Mouse (Mus musculus) lung, embryonic 16.5 days (tissue): Measurements from ENCODE around the gene Lmtk3. TPM values are rescaled to one million over a fixed set of nuclear protein-coding genes. Genes with fewer than 3 reads are reported as not detected.
A peak's percentile ranks its signal among the peaks of the same experiment; 100 is the strongest.

Experiments used
- ATAC-seq: fragments of 200-750 bp; cut with Nextera tagmentation; 2 replicates; pipeline ENCODE4 v1.8.0; 2017; ENCODE audit warnings: low read depth, mild to moderate bottlenecking, moderate library complexity
- H3K27ac ChIP-seq: fragments of 300-500 bp; sonication (generic); 2 replicates; pipeline ENCODE4 v1.5.1; 2014; ENCODE audit warnings: mild to moderate bottlenecking, control low read depth, low read length
- H3K27me3 ChIP-seq: fragments of 300-500 bp; sonication (generic); 2 replicates; pipeline ENCODE4 v1.6.1; 2014; ENCODE audit warnings: low read depth, low read length, mixed read lengths; ENCODE audit not compliant: control insufficient read depth, insufficient read depth
- H3K36me3 ChIP-seq: fragments of 300-500 bp; sonication (generic); 2 replicates; pipeline ENCODE4 v1.6.1; 2014; ENCODE audit warnings: low read length; ENCODE audit not compliant: control insufficient read depth, insufficient read depth
- H3K4me1 ChIP-seq: fragments of 300-500 bp; sonication (generic); replicated peaks from 2 replicates; pipeline ENCODE4 v1.6.1; 2014; ENCODE audit warnings: low read length, mixed read lengths; ENCODE audit not compliant: control insufficient read depth, insufficient read depth
- H3K4me2 ChIP-seq: fragments of 300-500 bp; sonication (generic); 2 replicates; pipeline ENCODE4 v1.6.1; 2014; ENCODE audit warnings: low read depth, low read length, control low read depth
- H3K4me3 ChIP-seq: fragments of 300-500 bp; sonication (generic); 2 replicates; pipeline ENCODE4 v1.5.1; 2014; ENCODE audit warnings: mild to moderate bottlenecking, low read length, control low read depth
- H3K9ac ChIP-seq: fragments of 300-500 bp; sonication (generic); 2 replicates; pipeline ENCODE4 v1.6.1; 2014; ENCODE audit warnings: low read length, control low read depth
- H3K9me3 ChIP-seq: fragments of 300-500 bp; sonication (generic); 2 replicates; pipeline ENCODE4 v1.6.1; 2016; ENCODE audit warnings: low read length; ENCODE audit not compliant: control insufficient read depth
- WGBS: fragments of 180-500 bp; shearing (Covaris S2); extraction: QIAGEN DNeasy Blood & Tissue Kit; methylation state at CpG from one replicate; pipeline ENCODE4 v1.1.7; 2014; 5-methylcytosine and 5-hydroxymethylcytosine counted together
- polyA plus RNA-seq: library from polyadenylated mRNA; unstranded; fragments of >200 nt; fragmentation: Nextera tagmentation; extraction: Ambion mirVana; gene quantifications from 2 replicates; pipeline ENCODE4 v1.2.1, GENCODE M21; 2015

Lmtk3 gene
- 0.72 and 1.0 TPM in 2 replicates for polyA plus RNA-seq

DNA sequence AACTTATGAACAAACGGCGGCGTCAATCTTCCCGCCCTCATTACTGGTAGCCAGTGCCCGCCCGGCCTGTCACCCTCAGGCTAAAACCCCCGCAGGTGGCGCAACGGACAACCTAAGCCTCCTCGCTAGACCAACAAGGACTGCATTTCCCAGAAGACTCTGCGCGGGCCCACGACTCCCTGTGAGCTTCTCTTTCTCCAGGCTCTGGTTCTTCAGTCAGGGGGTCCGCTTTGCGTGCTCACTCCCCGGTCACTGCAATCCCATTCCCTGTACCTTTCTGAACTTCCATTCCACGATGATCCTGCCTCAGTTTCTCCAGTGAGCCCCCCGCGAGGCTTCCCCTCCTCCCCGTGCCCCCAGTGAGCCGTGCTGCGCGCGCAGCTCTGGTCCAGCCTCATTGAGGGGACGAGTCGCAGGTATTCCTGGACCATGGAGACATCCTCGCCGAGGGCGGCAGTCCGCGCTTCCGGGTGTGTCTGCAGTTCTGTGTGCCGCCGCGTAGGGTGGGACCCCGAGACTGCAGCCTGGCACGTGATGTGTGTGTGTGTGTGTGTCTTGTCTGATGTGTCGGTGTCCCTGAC lies at the start of gene Lmtk3:
TSS of gene Lmtk3 (plus strand) at position 228 of the 581 bp plus-strand sequence.
- Histone ChIP-seq H3K27ac (0 out of 2 replicates have a peak within 1 kb of the TSS, but pooled peaks have one; percentile 18), H3K9ac (peak within 1 kb of the TSS; percentile 73), H3K4me3 (peak within 1 kb of the TSS; percentile 62), H3K9me3 (no peaks in the 10 kb centered on the region), H3K36me3 (no peaks in the 10 kb centered on the region), H3K27me3 (peaks cover 5% of the 10 kb centered on the region), H3K4me2 (peak within 1 kb of the TSS; percentile 95), H3K4me1 (peaks cover 20% of the 10 kb centered on the region)
- WGBS: under 1% methylated on average over 38 of the region's 38 CpGs
- ATAC-seq: peak; percentile 67

DNA sequence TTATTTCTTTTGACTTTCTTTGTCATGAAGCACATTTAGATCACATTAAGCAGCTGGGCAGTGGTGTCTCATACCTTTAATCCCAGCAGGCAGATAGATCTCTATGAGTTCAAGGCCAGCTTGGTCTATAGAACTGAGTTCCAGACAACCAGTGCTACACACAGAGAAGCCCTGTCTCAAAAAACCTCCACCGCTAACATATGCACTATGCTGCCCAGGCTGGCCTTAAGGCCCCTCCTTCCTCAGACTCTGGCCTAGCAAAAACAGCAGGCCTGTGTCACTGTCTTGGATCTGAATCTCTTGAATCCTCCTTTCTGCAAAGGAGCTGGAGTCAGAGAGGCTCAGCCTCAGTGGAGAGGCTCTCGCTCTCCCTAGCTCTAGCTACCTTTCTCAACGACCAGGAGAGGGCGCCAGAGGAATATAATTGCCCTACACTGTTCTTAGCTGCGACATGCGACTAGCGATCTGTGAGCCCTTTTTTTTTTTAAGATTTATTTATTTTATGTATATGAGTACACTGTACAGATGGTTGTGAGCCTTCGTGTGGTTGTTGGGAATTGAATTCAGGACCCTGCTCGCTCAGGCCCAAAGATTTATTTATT lies 44.3 kb upstream of the Lmtk3 start:
- Histone ChIP-seq H3K36me3 (no peaks in the 10 kb centered on the region), H3K9me3 (no peaks in the 10 kb centered on the region), H3K4me1 (0 out of 2 replicates have a peak, but pooled peaks cover 3% of the 10 kb centered on the region), H3K27me3 (no peaks in the 10 kb centered on the region), H3K4me2 (no peak overlapping the region), H3K9ac (no peak overlapping the region), H3K4me3 (no peak overlapping the region), H3K27ac (no peak overlapping the region)
- peak; percentile 84 for ATAC-seq
- 7% methylated on average over 9 of the region's 9 CpGs for WGBS

- no peaks in the 10 kb centered on the region for H3K27me3 ChIP-seq
- H3K36me3 ChIP-seq: no peaks in the 10 kb centered on the region
- no peak overlapping the region for H3K9ac ChIP-seq
- H3K4me2 ChIP-seq: no peak overlapping the region
- H3K4me1 ChIP-seq: 0 out of 2 replicates have a peak, but pooled peaks cover 3% of the 10 kb centered on the region
- H3K4me3 ChIP-seq: no peak overlapping the region
- 52% methylated on average over 10 of the region's 10 CpGs for WGBS
- ATAC-seq: no peak
- H3K9me3 ChIP-seq: no peaks in the 10 kb centered on the region
- no peak overlapping the region for H3K27ac ChIP-seq
Observed at GRCm38 (mm10) chr7:45739820-45740219, 43.7 kb upstream of the Lmtk3 start.

DNA sequence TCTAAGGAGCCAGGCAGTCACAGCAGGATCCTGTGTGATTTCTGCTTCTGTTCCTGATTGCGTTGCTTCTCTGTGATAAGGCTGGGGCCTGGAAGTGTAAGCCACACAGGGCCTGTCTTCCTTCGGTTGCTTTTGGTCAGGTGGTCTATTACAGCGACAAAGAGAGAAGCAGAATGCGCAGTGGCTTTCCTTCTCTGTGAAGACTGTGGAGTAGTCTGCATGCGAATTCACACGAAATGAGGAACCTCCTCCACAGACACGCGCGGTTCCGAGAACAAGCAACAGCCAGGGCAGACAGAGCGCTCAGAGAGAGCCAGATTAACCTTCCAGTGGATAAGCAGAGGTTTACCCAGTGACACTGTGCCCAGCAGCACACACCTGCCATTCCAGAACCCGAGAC lies 42.2 kb upstream of the Lmtk3 start:
- H3K36me3 ChIP-seq: no peaks in the 10 kb centered on the region
- WGBS: 73% methylated on average over 12 of the region's 12 CpGs
- no peak for ATAC-seq
- H3K9me3 ChIP-seq: no peaks in the 10 kb centered on the region
- H3K4me3 ChIP-seq: no peak overlapping the region
- H3K27me3 ChIP-seq: no peaks in the 10 kb centered on the region
- no peak overlapping the region for H3K27ac ChIP-seq
- 0 out of 2 replicates have a peak, but pooled peaks cover 3% of the 10 kb centered on the region for H3K4me1 ChIP-seq
- no peak overlapping the region; the same call in 1 of the 2 replicates for H3K9ac ChIP-seq
- peak overlapping the region; percentile 50; the same call in 1 of the 2 replicates for H3K4me2 ChIP-seq

GRCm38 (mm10) chr7:45741777-45742176 lies 41.8 kb upstream of the Lmtk3 start:
- Histone ChIP-seq H3K27me3 (no peaks in the 10 kb centered on the region), H3K4me3 (peak overlapping the region; percentile 35), H3K27ac (no peak overlapping the region), H3K9me3 (no peaks in the 10 kb centered on the region), H3K9ac (peak overlapping the region; percentile 16), H3K4me1 (0 out of 2 replicates have a peak, but pooled peaks cover 3% of the 10 kb centered on the region), H3K4me2 (peak overlapping the region; percentile 50), H3K36me3 (no peaks in the 10 kb centered on the region)
- peak; percentile 59 for ATAC-seq
- 20% methylated on average over 11 of the region's 11 CpGs for WGBS

GRCm38 (mm10) chr7:45742338-45742737 lies 41.2 kb upstream of the Lmtk3 start:
- peak overlapping the region; percentile 50 for H3K4me2 ChIP-seq
- H3K27me3 ChIP-seq: no peaks in the 10 kb centered on the region
- no peak overlapping the region for H3K27ac ChIP-seq
- ATAC-seq: peak; percentile 21; the same call in 1 of the 2 replicates
- H3K4me3 ChIP-seq: peak overlapping the region; percentile 35
- no peaks in the 10 kb centered on the region for H3K36me3 ChIP-seq
- WGBS: 24% methylated on average over 19 of the region's 19 CpGs
- H3K9ac ChIP-seq: peak overlapping the region; percentile 16
- H3K4me1 ChIP-seq: 0 out of 2 replicates have a peak, but pooled peaks cover 3% of the 10 kb centered on the region
- H3K9me3 ChIP-seq: no peaks in the 10 kb centered on the region

GRCm38 (mm10) chr7:45744387-45744786 lies 39.2 kb upstream of the Lmtk3 start:
- Histone ChIP-seq H3K36me3 (no peaks in the 10 kb centered on the region), H3K27me3 (no peaks in the 10 kb centered on the region), H3K27ac (no peak overlapping the region), H3K9ac (no peak overlapping the region), H3K9me3 (no peaks in the 10 kb centered on the region), H3K4me1 (peaks cover 6% of the 10 kb centered on the region; the same call in 1 of the 2 replicates), H3K4me3 (no peak overlapping the region), H3K4me2 (no peak overlapping the region)
- 24% methylated on average over 2 of the region's 2 CpGs for WGBS
- peak; percentile 34; the same call in 1 of the 2 replicates for ATAC-seq

GRCm38 (mm10) chr7:45746518-45746917 lies 37.0 kb upstream of the Lmtk3 start:
- WGBS: 57% methylated on average over 6 of the region's 6 CpGs
- H3K4me1 ChIP-seq: peaks cover 5% of the 10 kb centered on the region; the same call in 1 of the 2 replicates

DNA sequence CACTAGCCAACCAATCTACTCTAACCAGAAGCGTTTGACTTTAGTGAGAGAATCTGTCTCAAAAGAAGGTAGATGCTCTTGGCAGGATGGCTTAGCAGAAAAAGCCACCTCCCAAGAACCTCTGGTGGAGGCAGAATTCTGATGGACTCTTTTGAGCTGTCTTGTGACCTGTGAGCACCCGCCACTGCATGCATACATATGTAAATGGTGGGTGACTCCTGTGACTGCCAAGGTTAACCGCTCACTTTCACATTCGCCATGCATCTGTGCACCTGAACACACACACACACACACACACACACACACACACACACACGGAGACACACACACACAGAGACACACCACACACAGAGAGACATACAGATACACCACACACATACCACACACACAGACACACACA lies 36.1 kb upstream of the Lmtk3 start:
- H3K4me2 ChIP-seq: no peak overlapping the region
- no peak overlapping the region for H3K27ac ChIP-seq
- no peak for ATAC-seq
- H3K4me1 ChIP-seq: peaks cover 3% of the 10 kb centered on the region; the same call in 1 of the 2 replicates
- no peak overlapping the region for H3K4me3 ChIP-seq
- H3K9me3 ChIP-seq: no peaks in the 10 kb centered on the region
- WGBS: 79% methylated on average over 5 of the region's 5 CpGs
- no peak overlapping the region for H3K9ac ChIP-seq
- no peaks in the 10 kb centered on the region for H3K36me3 ChIP-seq
- H3K27me3 ChIP-seq: no peaks in the 10 kb centered on the region

More at GRCm38 (mm10) chr7:45746518-45746917, 37.0 kb upstream of the Lmtk3 start:
- Histone ChIP-seq H3K9me3 (no peaks in the 10 kb centered on the region), H3K4me2 (no peak overlapping the region), H3K4me3 (no peak overlapping the region), H3K36me3 (no peaks in the 10 kb centered on the region), H3K27me3 (no peaks in the 10 kb centered on the region), H3K9ac (no peak overlapping the region), H3K27ac (no peak overlapping the region)
- ATAC-seq: no peak
